Mouse (Mus musculus) heart, adult 11 months (tissue): ENCODE measurements around the gene Dgkg.
A peak's percentile ranks its signal among the peaks of the same experiment; 100 is the strongest.

Experiments used
- DNase-seq: peaks from one replicate; pipeline ENCODE4 v3.0.0; 2022

The Dgkg gene

GRCm38 (mm10) chr16:22589619-22590018 lies 67.4 kb downstream of the Dgkg start:
- DNase-seq = peak; percentile 30

DNA sequence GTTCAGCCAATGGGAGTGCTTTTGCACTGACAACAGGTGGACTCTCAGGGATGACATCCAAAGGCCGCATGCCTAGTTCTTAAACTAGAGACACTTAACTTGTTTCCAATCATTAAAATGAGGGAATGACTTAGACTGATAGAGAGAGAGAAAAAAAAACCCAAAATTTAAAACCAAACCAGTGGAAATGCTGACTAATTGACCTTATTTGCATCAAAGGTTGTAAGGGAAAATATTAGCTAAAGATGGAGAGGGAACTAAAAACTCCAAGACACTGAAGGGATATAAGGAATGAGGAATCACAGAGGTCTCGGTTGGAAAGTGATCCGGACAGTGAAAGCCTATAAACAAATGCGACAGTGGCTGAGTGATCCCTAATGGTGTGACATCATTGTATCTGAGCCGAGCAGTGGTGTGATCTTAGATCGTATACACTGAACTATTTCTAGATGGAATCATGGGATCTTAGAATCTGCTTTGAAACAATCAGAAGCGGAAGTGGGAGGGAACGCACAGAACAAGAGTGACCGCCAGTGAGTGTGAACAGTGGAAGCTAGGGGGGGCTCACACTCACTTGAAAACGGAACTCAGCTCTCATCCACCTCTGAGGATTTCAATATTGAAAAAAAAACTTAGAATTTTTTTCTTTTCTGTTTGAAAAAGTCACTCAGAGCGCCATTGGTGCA lies 70.7 kb downstream of the Dgkg start:
- DNase-seq = peak; percentile 31

- DNase-seq = peak; percentile 50
These were observed 71.5 kb downstream of the Dgkg start for GRCm38 (mm10) chr16:22585523-22585922.

DNA sequence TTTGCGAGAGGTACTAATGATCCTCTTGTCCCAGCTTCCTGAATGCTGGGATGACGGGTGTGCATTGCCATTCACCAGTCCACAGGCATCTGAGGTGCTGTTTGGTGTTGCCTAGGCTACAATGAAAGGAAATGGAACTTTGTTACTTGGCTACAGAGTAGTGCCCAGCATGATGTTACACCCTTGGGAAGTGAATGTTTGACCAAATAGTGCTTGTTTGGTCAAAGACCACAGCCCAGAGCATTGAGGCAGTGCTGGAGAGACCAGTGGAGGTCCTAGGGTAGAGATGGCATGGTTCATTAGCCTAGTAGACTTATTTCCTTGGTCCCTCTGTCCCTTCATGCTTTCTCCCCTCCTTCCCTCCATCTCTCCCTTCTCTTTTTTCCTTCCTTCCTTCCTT lies 73.6 kb downstream of the Dgkg start:
- peak; percentile 41 for DNase-seq

- peak; percentile 71 for DNase-seq
These were observed 74.7 kb downstream of the Dgkg start for GRCm38 (mm10) chr16:22582173-22582929.

- DNase-seq = peak; percentile 37
These were observed 76.9 kb downstream of the Dgkg start for GRCm38 (mm10) chr16:22580103-22580502.

GRCm38 (mm10) chr16:22578883-22579282 lies 78.1 kb downstream of the Dgkg start:
- DNase-seq = no peak

GRCm38 (mm10) chr16:22577656-22578055 lies 79.4 kb downstream of the Dgkg start:
- DNase-seq = peak; percentile 73

DNA sequence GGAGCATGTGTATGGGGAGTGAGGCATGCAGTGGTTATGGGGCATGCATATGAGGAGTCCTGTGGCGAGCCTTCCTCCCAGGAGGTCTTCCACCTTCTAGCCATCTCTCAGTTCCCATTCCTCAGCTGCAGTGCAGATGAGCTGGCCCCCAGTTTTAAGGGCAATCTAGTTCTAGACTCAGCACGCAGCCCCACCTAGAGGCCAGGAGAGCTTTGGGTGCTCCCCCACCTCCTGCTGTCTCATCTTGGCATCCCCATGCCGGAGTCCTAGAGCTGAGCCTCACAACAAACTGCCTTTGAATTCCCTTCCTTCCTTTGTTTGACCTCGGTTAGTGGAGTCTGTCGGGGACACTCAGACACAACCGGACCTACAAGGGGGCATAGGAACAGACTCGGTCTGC lies 82.9 kb downstream of the Dgkg start:
- DNase-seq = no peak

- DNase-seq = peak; percentile 68
These were observed 84.2 kb downstream of the Dgkg start for GRCm38 (mm10) chr16:22572641-22573341.

GRCm38 (mm10) chr16:22564907-22565272 lies 92.1 kb downstream of the Dgkg start:
- DNase-seq = peak; percentile 80

GRCm38 (mm10) chr16:22564259-22564906 lies 92.6 kb downstream of the Dgkg start:
- DNase-seq = peak; percentile 97

GRCm38 (mm10) chr16:22563594-22563993 lies 93.4 kb downstream of the Dgkg start:
- no peak for DNase-seq

- no peak for DNase-seq
These were observed 102.0 kb downstream of the Dgkg start for GRCm38 (mm10) chr16:22554996-22555395.

DNA sequence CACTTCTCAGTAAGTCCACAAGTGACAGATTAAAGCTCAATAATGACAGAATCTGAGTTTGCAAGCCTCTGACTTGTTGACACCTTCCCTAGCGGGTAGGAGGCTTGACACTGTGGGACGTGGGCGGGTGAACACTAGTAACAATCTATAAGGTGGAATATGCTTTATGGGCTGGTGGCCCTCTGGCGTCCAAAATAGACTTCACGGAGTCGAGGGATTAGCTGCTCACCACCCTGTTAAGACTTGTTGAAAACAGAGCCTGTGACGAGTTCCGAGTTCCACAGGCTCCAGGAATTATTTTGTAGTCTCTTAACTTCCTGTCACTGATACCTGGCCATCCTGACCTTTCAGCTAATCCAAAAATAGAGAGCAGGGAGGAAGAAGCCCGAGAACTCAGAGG lies 104.7 kb downstream of the Dgkg start:
- no peak for DNase-seq

DNA sequence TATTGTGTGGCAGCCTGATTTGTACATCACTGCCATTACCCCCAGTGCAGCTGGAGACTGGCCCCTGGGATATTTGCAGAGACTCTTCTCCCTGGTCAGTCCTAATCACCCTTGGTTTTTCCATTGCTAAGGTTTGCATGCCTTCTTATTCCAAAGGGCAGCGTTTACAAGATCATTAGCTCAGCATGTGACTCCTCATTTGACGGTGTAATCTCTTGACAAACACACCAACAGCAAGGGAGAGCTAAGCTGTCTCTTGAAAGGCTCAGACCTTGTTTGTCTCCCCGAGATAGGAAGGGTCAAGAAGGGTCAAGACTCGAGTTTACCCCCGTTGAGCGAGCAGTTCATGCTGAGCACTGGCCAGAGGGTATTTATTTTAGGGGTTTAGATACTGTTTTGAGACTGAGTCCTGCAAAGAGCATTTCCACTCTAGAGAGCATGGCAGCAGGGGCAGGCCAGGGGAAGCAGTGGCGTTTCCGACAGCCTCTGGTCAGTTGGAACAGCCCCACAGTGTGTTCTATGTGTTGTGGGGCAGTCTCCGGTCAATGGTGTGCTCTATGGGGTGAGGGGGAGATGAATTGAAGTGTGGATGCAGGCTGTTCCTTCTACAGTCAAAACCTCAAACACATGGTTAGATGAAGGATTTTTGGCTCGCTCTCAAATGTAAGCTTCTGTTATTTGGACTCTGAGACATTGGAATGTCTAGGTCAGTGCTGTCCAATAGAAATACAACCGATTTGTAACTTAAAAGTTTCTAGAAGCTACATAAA lies 105.6 kb downstream of the Dgkg start:
- no peak for DNase-seq

- DNase-seq = no peak
These were observed 107.7 kb downstream of the Dgkg start for GRCm38 (mm10) chr16:22549346-22549745.

DNA sequence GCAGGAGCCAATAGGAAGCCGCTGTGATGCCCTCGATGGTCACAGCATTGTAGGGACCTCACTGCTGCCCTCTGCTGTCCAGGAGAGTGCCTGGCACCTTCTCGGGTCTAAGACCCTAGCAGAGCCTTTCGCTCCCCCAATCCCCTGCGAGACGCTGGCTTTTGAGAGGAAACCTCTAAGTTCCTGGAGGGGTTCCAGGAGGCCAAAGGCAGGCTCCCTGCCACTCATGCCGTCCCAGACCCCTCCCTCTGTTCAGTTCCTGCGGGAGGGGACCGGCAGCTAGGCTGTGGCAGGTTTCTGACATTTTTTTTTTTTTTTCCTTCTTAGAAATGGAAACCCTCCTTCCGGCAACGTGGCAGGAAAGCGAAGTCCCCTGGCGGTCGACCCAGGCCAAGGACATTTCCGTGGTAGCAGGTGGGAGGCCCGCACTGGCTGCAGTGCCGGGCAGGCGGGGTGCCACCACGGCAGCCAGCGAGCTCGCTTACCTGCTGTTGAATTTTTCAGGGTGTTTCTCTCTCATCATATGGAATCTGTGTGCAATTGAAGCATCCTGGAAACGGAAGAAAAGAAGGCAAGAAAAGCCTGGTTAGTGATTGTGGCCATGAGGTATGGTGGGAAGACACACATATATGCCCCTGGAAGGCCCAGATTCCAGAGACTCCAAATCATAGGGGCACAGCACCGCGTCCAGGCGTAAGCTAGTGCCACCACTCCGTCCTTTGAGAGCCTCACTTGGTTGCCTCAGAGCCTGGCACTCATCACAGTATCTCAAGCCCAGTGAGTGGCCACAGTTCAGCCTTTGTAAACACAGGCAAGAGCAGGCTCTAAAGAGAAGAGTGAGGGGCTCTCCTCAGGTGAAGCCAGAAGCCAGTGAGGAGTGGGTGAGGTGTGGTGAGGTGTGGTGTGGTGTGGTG lies 108.6 kb downstream of the Dgkg start:
- peak; percentile 97 for DNase-seq

DNA sequence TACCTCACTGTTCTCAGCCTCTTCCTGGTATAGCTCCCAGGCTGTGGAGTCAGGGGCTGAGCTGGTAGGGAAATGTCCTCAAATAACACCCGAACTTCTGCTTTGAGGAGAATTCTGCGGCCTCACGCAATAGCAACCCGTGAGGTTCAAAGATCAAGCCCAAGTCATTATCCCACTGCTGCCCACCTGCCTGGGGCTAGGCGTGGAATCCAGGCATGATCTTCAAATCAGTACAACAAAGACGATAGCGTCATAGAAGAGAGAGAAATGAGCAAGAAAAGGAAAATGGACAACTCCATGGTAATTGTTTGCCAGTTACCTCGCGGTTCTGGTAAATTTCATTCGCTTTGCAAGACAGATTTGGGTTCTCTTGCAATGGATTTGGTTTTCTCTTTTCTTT lies 109.3 kb downstream of the Dgkg start:
- peak; percentile 90 for DNase-seq

DNA sequence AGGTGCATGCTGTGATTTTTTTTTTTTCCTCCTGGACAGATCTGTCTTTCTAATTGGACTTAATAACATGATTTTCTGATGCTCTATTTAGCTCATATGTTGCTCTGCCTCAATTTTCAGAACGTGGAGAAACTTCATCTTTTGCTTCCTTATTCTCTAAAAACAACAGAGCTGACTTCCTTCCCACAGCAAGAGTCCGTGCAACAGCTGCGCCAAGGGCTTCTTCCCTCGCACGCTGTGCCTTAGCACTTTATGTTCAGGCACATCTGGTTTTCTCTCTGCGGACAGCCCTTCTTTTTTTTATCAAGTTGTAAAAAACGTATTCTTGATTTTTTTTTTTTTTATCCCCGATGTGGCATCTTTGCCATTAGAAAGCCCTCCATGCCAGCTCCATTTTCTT lies 111.2 kb downstream of the Dgkg start:
- peak; percentile 90 for DNase-seq

GRCm38 (mm10) chr16:22545016-22545561 lies 111.9 kb downstream of the Dgkg start:
- peak; percentile 94 for DNase-seq
